ENCODE assay signal across 11 mouse cellular contexts in the genomic region with DNA sequence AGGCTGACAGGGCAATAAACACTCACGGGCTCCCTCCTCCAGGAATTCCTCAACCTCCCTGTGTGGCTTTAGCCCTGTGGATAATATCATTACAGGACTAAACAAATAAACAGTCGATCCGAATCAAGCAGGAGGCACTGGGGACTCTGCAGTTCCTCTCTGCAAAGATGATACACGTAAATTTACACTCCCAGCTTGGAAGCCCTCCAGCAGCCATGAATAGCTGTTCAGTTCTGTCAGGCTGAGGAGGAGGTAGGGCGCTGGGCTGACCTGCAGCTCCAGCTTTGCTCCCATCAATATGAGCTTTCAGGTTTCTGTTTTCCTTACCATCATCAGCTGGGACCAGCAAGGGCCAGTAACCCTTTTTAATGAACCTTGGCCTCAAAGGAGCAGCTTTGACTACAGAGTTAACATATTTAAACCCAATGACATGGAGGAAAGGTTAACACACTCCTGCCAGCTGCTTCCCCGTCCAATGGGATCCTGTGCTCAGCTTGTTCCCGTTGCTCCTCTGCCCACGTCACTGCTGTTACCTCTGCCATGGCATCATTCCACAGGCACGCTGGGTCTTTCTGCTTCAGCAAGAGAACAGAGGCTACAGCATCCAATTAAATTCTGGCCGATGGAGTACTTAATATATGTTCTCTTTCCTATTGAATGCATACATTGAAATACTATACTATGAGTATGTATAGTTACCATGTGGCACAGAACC. TPM values are rescaled to one million over a fixed set of nuclear protein-coding genes. Genes with fewer than 3 reads are reported as not detected.
A peak's percentile ranks its signal among the peaks of the same experiment; 100 is the strongest.
DNase-seq lines count a peak whose midpoint lies in the region; ATAC-seq and TF ChIP-seq lines count a peak whose summit lies in the region.
"Had no signal": no experiment of that assay in that cellular context is flagged by ENCODE, and none has a peak within 500 bp of the region (broad histone marks: within the 10 kb centered on the region; RNA-seq: fewer than 3 reads in every experiment).

No protein-coding gene starts in this region.

- DNase-seq in layer of hippocampus, adult 11-12 months (ENCODE audit: low spot score) = peak; percentile 36
- DNase-seq in layer of hippocampus, adult 9-10 months (ENCODE audit: low spot score) = no peak
- DNase-seq in brain, embryonic 14.5 days (ENCODE audit: low read depth) = peak; percentile 45
- no peak for DNase-seq in heart, postnatal 0 days (ENCODE audit: low spot score)
- DNase-seq in layer of hippocampus, postnatal 36 days = peak; percentile 34
- no peak for DNase-seq in adrenal gland, postnatal 14 days
- no peak for DNase-seq in thymus, adult 18-20 months
- DNase-seq: cerebellum, adult 11 months; lung, postnatal 14 days had no signal

- H3K27me3 ChIP-seq in heart, postnatal 0 days (ENCODE audit: control insufficient read depth, insufficient read depth, low read length) = peaks cover 63% of the 10 kb centered on the region

- no peaks in the 10 kb centered on the region for H3K36me3 ChIP-seq in heart, postnatal 0 days (replicated peaks; ENCODE audit: control insufficient read depth, insufficient read depth, low read length)
- H3K36me3 ChIP-seq: stomach, embryonic 15.5 days had no signal

- no peak for TF ChIP-seq POLR2A in brain, embryonic 14.5 days (IDR thresholded peaks at IDR 0.05; ENCODE audit: borderline replicate concordance, extremely low read depth, insufficient read depth, insufficient read length, poor library complexity, severe bottlenecking)

- H3K4me1 ChIP-seq in heart, postnatal 0 days (ENCODE audit: control insufficient read depth, insufficient read depth) = 0 out of 2 replicates have a peak, but pooled peaks cover 4% of the 10 kb centered on the region

- peak overlapping the region; percentile 9; the same call in 1 of the 2 replicates for H3K4me3 ChIP-seq in heart, postnatal 0 days (ENCODE audit: low read depth, low read length)
- H3K4me3 ChIP-seq: stomach, embryonic 15.5 days had no signal

- no peaks in the 10 kb centered on the region for H3K9me3 ChIP-seq in heart, postnatal 0 days (replicated peaks; ENCODE audit: control insufficient read depth, low read length)
- H3K9me3 ChIP-seq: stomach, embryonic 15.5 days had no signal

- TF ChIP-seq CTCF in brain, embryonic 14.5 days (IDR thresholded peaks at IDR 0.05; ENCODE audit: borderline replicate concordance, extremely low read depth, insufficient read depth, insufficient read length) = no peak
- no peak for TF ChIP-seq CTCF in heart, postnatal 0 days (IDR thresholded peaks at IDR 0.05; ENCODE audit: low read depth)

- H3K9ac ChIP-seq in heart, postnatal 0 days (replicated peaks; ENCODE audit: low read depth, low read length) = no peak overlapping the region
- H3K9ac ChIP-seq: stomach, embryonic 15.5 days had no signal

- TF ChIP-seq EP300 in heart, postnatal 0 days (IDR thresholded peaks at IDR 0.05; ENCODE audit: low read depth) = no peak

- H3K4me2 ChIP-seq in heart, postnatal 0 days (ENCODE audit: low read depth, low read length) = peak overlapping the region; percentile 28
- H3K4me2 ChIP-seq: stomach, embryonic 15.5 days had no signal

- no peak overlapping the region for H3K27ac ChIP-seq in heart, postnatal 0 days (ENCODE audit: low read depth)
- H3K27ac ChIP-seq: stomach, embryonic 15.5 days had no signal

- WGBS in heart, postnatal 0 days = 26% methylated on average over 10 of the region's 10 CpGs

- no peak for ATAC-seq in heart, postnatal 0 days (ENCODE audit: insufficient read depth, low read depth)

RNA-seq across cellular contexts. Expression of gene Foxd1, which starts 39.5 kb away (rescaled TPM):
- 2.5 and 3.2 TPM in 2 replicates for polyA plus RNA-seq in brain, embryonic 14.5 days (2012; rRNA removed)
- total RNA-seq in heart, postnatal 0 days (2014; rRNA removed; ENCODE audit: low replicate concordance) = not detected in 2 replicates
- not detected in 2 replicates for polyA plus RNA-seq in heart, postnatal 0 days (2015; fragmentation: Nextera tagmentation; extraction: Ambion mirVana)
- 1 to 10 TPM in 1 of 2 experiments, under 1 TPM in 1; 0.65 to 1.4 TPM for total RNA-seq in layer of hippocampus, postnatal 36 days (2021)
- total RNA-seq in adrenal gland, postnatal 14 days (2021) = 0.75 and 0.82 TPM in 2 replicates
- polyA plus RNA-seq: large intestine, adult 2 months; stomach, embryonic 15.5 days had no signal

Comparison
In these comparisons a context has a peak if more than half of its experiments do, and no peak if none do; other contexts are left out.
1. DNase-seq: peak in layer of hippocampus, adult 11-12 months (single experiment), brain, embryonic 14.5 days (single experiment) and layer of hippocampus, postnatal 36 days (2 of 2); none in layer of hippocampus, adult 9-10 months (single experiment), heart, postnatal 0 days (single experiment), adrenal gland, postnatal 14 days (single experiment) and thymus, adult 18-20 months (0 of 2).